Mouse (Mus musculus): Measurements from ENCODE around the gene Bckdhb. TPM values are rescaled to one million over a fixed set of nuclear protein-coding genes. Genes with fewer than 3 reads are reported as not detected.
"Not testable (repeated sequence)": the region's sequence is repeated elsewhere in the genome, so short reads cannot be mapped to it uniquely, and the experiment has no call there.

Gene Bckdhb
- polyA plus RNA-seq, 1 experiment from 2014 or later: 80.1 TPM

- WGBS: 56% methylated on average over 2 of the region's 2 CpGs
- Histone ChIP-seq H3K27me3 (ENCODE audit: control insufficient read depth, insufficient read depth, low read length) (no peaks in the 10 kb centered on the region), H3K4me3 (ENCODE audit: low read length) (no peak overlapping the region), H3K9ac (ENCODE audit: low read length) (no peak overlapping the region), H3K36me3 (ENCODE audit: control insufficient read depth, insufficient read depth) (peaks cover 3% of the 10 kb centered on the region; the same call in 1 of the 2 replicates), H3K4me2 (ENCODE audit: low read depth, low read length) (no peak overlapping the region), H3K27ac (ENCODE audit: low read length) (no peak overlapping the region), H3K9me3 (replicated peaks; ENCODE audit: control insufficient read depth, low read length) (no peaks in the 10 kb centered on the region), H3K4me1 (ENCODE audit: control insufficient read depth, insufficient read depth, low read length) (no peaks in the 10 kb centered on the region)
- ATAC-seq (replicated peaks; ENCODE audit: extremely low read depth, insufficient read depth, low FRiP score): no peak
Measured at GRCm38 (mm10) chr9:83975811-83976210, 50.9 kb downstream of the Bckdhb start.

DNA sequence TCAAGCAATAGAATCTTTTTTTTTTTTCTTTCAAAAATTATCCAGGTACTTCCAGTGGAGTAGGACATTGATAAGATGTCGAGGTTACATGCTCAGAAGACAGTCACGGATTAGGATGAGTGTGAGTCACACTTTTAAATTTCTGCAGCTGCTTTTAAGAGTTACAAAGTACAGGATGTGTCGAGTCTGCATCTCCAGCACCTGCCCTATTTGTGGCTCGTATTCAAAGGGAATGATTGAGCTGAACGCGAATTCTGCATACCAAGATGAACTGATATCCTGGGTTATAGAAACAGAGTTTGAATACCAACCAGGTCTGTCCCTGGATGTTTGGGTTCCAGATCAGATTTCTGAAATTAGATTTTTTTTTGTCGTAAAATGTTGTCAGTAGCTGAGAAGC lies 56.3 kb downstream of the Bckdhb start:
- H3K27ac ChIP-seq (ENCODE audit: low read length): no peak overlapping the region
- no peaks in the 10 kb centered on the region for H3K4me1 ChIP-seq (ENCODE audit: control insufficient read depth, insufficient read depth, low read length)
- no peaks in the 10 kb centered on the region for H3K27me3 ChIP-seq (ENCODE audit: control insufficient read depth, insufficient read depth, low read length)
- WGBS: 48% methylated on average over 7 of the region's 7 CpGs
- H3K36me3 ChIP-seq (ENCODE audit: control insufficient read depth, insufficient read depth): peaks cover 3% of the 10 kb centered on the region; the same call in 1 of the 2 replicates
- H3K4me2 ChIP-seq (ENCODE audit: low read depth, low read length): no peak overlapping the region
- no peak overlapping the region for H3K9ac ChIP-seq (ENCODE audit: low read length)
- H3K4me3 ChIP-seq (ENCODE audit: low read length): no peak overlapping the region
- ATAC-seq (replicated peaks; ENCODE audit: extremely low read depth, insufficient read depth, low FRiP score): no peak
- no peaks in the 10 kb centered on the region for H3K9me3 ChIP-seq (replicated peaks; ENCODE audit: control insufficient read depth, low read length)

- peaks cover 5% of the 10 kb centered on the region for H3K9me3 ChIP-seq (replicated peaks; ENCODE audit: control insufficient read depth, low read length)
- H3K27me3 ChIP-seq (ENCODE audit: control insufficient read depth, insufficient read depth, low read length): no peaks in the 10 kb centered on the region
- H3K27ac ChIP-seq (ENCODE audit: low read length): no peak overlapping the region
- H3K4me1 ChIP-seq (ENCODE audit: control insufficient read depth, insufficient read depth, low read length): no peaks in the 10 kb centered on the region
- WGBS: 90% methylated on average over 2 of the region's 2 CpGs
- no peak overlapping the region for H3K4me3 ChIP-seq (ENCODE audit: low read length)
- peaks cover 7% of the 10 kb centered on the region for H3K36me3 ChIP-seq (ENCODE audit: control insufficient read depth, insufficient read depth)
- ATAC-seq (replicated peaks; ENCODE audit: extremely low read depth, insufficient read depth, low FRiP score): no peak
- H3K4me2 ChIP-seq (ENCODE audit: low read depth, low read length): no peak overlapping the region
- no peak overlapping the region for H3K9ac ChIP-seq (ENCODE audit: low read length)
Measured at GRCm38 (mm10) chr9:84008961-84009360, 84.0 kb downstream of the Bckdhb start.

DNA sequence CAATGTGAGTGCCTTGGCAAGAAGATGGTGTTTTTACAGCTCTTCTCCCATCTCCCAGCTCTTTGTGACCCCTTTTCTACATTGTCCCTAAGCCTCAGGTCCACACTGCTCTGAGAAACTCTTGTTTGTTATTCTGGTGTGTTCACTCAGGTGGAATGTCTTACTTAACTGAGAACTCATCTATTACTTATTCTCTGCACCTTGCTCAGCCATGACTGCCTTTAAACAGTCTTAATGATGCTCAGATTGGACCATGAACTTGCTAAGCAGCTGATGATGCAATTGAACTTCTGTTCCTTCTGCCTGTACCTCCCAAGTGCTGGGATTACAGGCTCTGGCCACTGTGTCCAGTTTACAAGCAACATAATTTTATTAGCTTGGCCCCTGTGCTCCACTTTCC lies 86.2 kb downstream of the Bckdhb start:
- Histone ChIP-seq H3K9me3 (replicated peaks; ENCODE audit: control insufficient read depth, low read length) (no peaks in the 10 kb centered on the region), H3K9ac (ENCODE audit: low read length) (no peak overlapping the region), H3K27me3 (ENCODE audit: control insufficient read depth, insufficient read depth, low read length) (no peaks in the 10 kb centered on the region), H3K4me1 (ENCODE audit: control insufficient read depth, insufficient read depth, low read length) (no peaks in the 10 kb centered on the region), H3K36me3 (ENCODE audit: control insufficient read depth, insufficient read depth) (peaks cover 2% of the 10 kb centered on the region; the same call in 1 of the 2 replicates), H3K4me3 (ENCODE audit: low read length) (no peak overlapping the region), H3K27ac (ENCODE audit: low read length) (no peak overlapping the region), H3K4me2 (ENCODE audit: low read depth, low read length) (no peak overlapping the region)
- ATAC-seq (replicated peaks; ENCODE audit: extremely low read depth, insufficient read depth, low FRiP score): no peak

GRCm38 (mm10) chr9:84018141-84018540 lies 93.2 kb downstream of the Bckdhb start:
- H3K4me1 ChIP-seq (ENCODE audit: control insufficient read depth, insufficient read depth, low read length); H3K9ac ChIP-seq (ENCODE audit: low read length); H3K9me3 ChIP-seq (replicated peaks; ENCODE audit: control insufficient read depth, low read length); H3K4me3 ChIP-seq (ENCODE audit: low read length); H3K27me3 ChIP-seq (ENCODE audit: control insufficient read depth, insufficient read depth, low read length); ATAC-seq (replicated peaks; ENCODE audit: extremely low read depth, insufficient read depth, low FRiP score); H3K4me2 ChIP-seq (ENCODE audit: low read depth, low read length); H3K36me3 ChIP-seq (ENCODE audit: control insufficient read depth, insufficient read depth); H3K27ac ChIP-seq (ENCODE audit: low read length): not testable (repeated sequence)
- WGBS: 80% methylated on average over 8 of the region's 8 CpGs

GRCm38 (mm10) chr9:84019627-84020026 lies 94.7 kb downstream of the Bckdhb start:
- no peaks in the 10 kb centered on the region for H3K4me1 ChIP-seq (ENCODE audit: control insufficient read depth, insufficient read depth, low read length)
- no peak overlapping the region for H3K4me2 ChIP-seq (ENCODE audit: low read depth, low read length)
- H3K36me3 ChIP-seq (ENCODE audit: control insufficient read depth, insufficient read depth): no peaks in the 10 kb centered on the region
- WGBS: 61% methylated on average over 2 of the region's 2 CpGs
- H3K4me3 ChIP-seq (ENCODE audit: low read length): no peak overlapping the region
- H3K9ac ChIP-seq (ENCODE audit: low read length): no peak overlapping the region
- ATAC-seq (replicated peaks; ENCODE audit: extremely low read depth, insufficient read depth, low FRiP score): no peak
- no peak overlapping the region for H3K27ac ChIP-seq (ENCODE audit: low read length)
- no peaks in the 10 kb centered on the region for H3K27me3 ChIP-seq (ENCODE audit: control insufficient read depth, insufficient read depth, low read length)
- H3K9me3 ChIP-seq (replicated peaks; ENCODE audit: control insufficient read depth, low read length): no peaks in the 10 kb centered on the region

DNA sequence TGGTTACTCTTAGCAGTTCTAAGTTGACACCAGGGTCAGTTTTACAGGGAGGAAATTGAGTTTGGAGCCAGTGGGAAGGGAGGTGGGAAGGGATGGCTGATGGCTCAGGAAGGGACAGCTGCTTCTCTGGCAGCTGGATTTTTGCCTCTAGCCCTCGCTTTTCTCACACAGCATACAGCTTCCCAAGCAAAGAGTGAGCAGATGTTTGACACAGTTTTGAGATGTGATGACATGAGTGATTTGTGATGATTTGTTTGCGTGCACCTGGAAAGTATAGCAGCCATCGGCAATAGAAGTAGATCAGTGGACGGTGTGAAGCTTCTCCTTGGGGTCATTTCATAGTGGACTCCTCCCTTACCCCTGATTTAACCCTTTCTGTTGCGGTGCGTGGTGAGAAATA lies 96.2 kb downstream of the Bckdhb start:
- Histone ChIP-seq H3K4me2 (ENCODE audit: low read depth, low read length) (no peak overlapping the region), H3K9me3 (replicated peaks; ENCODE audit: control insufficient read depth, low read length) (no peaks in the 10 kb centered on the region), H3K36me3 (ENCODE audit: control insufficient read depth, insufficient read depth) (no peaks in the 10 kb centered on the region), H3K27me3 (ENCODE audit: control insufficient read depth, insufficient read depth, low read length) (no peaks in the 10 kb centered on the region), H3K9ac (ENCODE audit: low read length) (no peak overlapping the region), H3K4me1 (ENCODE audit: control insufficient read depth, insufficient read depth, low read length) (no peaks in the 10 kb centered on the region), H3K4me3 (ENCODE audit: low read length) (no peak overlapping the region), H3K27ac (ENCODE audit: low read length) (no peak overlapping the region)
- ATAC-seq (replicated peaks; ENCODE audit: extremely low read depth, insufficient read depth, low FRiP score): no peak
- WGBS: 74% methylated on average over 6 of the region's 6 CpGs

GRCm38 (mm10) chr9:84028120-84028519 lies 103.2 kb downstream of the Bckdhb start:
- no peak overlapping the region for H3K4me3 ChIP-seq (ENCODE audit: low read length)
- ATAC-seq (replicated peaks; ENCODE audit: extremely low read depth, insufficient read depth, low FRiP score): no peak
- no peaks in the 10 kb centered on the region for H3K9me3 ChIP-seq (replicated peaks; ENCODE audit: control insufficient read depth, low read length)
- WGBS: 66% methylated on average over 2 of the region's 2 CpGs
- no peak overlapping the region for H3K4me2 ChIP-seq (ENCODE audit: low read depth, low read length)
- no peaks in the 10 kb centered on the region for H3K27me3 ChIP-seq (ENCODE audit: control insufficient read depth, insufficient read depth, low read length)
- no peak overlapping the region for H3K27ac ChIP-seq (ENCODE audit: low read length)
- H3K4me1 ChIP-seq (ENCODE audit: control insufficient read depth, insufficient read depth, low read length): peaks cover 9% of the 10 kb centered on the region
- H3K36me3 ChIP-seq (ENCODE audit: control insufficient read depth, insufficient read depth): no peaks in the 10 kb centered on the region
- no peak overlapping the region for H3K9ac ChIP-seq (ENCODE audit: low read length)

DNA sequence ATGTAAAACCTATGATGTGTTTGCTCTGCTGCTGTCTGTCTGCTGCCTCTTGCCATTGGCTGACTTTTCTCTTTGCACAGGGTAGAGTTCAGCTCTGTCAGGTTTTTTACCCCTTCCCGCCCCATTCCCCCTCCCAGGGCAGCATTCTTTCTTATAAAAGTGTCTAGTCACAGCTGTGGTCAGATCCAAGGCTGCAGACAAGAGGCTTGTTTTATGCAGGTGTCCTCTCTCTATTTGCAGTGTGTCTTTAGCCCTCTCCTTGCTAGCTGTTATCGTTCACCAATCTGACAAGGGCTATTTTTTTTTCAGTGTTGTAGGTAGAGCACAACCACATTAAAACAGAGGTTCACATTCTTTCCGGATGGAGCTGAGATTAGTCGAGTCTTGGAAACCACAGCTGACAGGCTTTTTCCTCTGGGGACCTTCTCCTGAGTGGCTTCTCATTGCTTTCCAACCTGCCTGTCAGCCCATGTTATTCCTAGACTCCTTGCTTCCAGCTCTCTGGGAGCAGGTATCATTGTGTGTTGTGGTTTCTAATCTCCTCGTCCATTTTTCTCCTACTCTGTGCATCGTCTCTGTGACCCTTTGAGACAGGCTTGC lies 105.8 kb downstream of the Bckdhb start:
- Histone ChIP-seq H3K4me1 (ENCODE audit: control insufficient read depth, insufficient read depth, low read length) (peaks cover 12% of the 10 kb centered on the region), H3K4me3 (ENCODE audit: low read length) (no peak overlapping the region), H3K27me3 (ENCODE audit: control insufficient read depth, insufficient read depth, low read length) (no peaks in the 10 kb centered on the region), H3K4me2 (ENCODE audit: low read depth, low read length) (no peak overlapping the region), H3K36me3 (ENCODE audit: control insufficient read depth, insufficient read depth) (no peaks in the 10 kb centered on the region), H3K9ac (ENCODE audit: low read length) (no peak overlapping the region), H3K9me3 (replicated peaks; ENCODE audit: control insufficient read depth, low read length) (no peaks in the 10 kb centered on the region), H3K27ac (ENCODE audit: low read length) (no peak overlapping the region)
- 44% methylated on average over 6 of the region's 6 CpGs for WGBS
- ATAC-seq (replicated peaks; ENCODE audit: extremely low read depth, insufficient read depth, low FRiP score): no peak

All from heart, embryonic 16.5 days (tissue).